Mouse (Mus musculus): ENCODE results near the gene Gm49776. TPM values are rescaled to one million over a fixed set of nuclear protein-coding genes. Genes with fewer than 3 reads are reported as not detected.

The Gm49776 gene
- polyA plus RNA-seq, 1 experiment = 0.47 TPM

DNA sequence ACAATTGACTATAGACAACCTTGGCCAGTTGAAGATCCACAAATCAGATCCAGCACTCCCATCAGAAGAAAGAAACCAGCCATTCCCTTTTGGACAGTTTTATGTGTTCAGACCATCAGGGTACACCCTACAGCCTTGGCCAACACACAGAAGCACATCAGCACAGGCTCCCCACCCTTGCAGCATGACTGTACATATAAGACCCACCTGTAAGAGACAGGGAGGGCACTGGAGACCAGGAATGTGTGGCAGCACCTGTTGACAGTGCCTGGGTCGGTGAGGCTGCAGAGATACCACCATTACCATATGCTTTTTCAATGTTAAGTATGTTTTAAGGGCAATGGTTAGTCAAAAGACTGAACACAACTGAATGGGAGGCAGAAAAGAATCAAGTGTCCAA lies 4.3 kb downstream of the Gm49776 start:
- Histone ChIP-seq H3K27me3 (ENCODE audit: control insufficient read depth, insufficient read depth, low read length) (no peaks in the 10 kb centered on the region), H3K4me3 (replicated peaks; ENCODE audit: insufficient read depth, low read depth, low read length) (no peak overlapping the region), H3K4me1 (ENCODE audit: control insufficient read depth, insufficient read depth, low read length) (peaks cover 7% of the 10 kb centered on the region), H3K27ac (ENCODE audit: insufficient read depth, low read length) (no peak overlapping the region)
- DNase-seq = no peak
- WGBS = 84% methylated on average over 1 of the region's 1 CpGs
- no peak for TF ChIP-seq CTCF (IDR thresholded peaks at IDR 0.05; ENCODE audit: borderline replicate concordance, insufficient read depth, low read depth, low read length)
- no peak for TF ChIP-seq POLR2A (IDR thresholded peaks at IDR 0.05; ENCODE audit: borderline replicate concordance, insufficient read depth, low read length)

DNA sequence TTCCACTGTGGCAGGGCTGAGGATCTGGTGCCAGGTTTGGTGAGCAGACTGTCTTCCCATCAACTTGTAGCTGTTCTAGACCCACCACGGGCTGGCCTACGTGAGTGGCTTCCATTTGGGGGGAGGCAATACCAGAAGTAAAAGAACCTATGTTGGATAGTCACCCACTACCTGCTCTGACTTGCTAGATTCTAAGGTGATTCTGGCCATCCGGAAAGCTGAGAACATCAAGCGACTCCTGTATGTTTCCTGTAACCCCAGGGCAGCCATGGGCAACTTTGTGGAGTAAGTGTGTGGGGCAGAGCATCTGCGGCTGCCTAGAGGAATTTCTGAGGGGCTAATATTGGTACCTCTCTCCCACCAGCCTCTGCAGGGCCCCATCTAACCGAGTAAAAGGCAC lies 5.4 kb downstream of the Gm49776 start:
- H3K4me3 ChIP-seq (replicated peaks; ENCODE audit: insufficient read depth, low read depth, low read length) = no peak overlapping the region
- no peaks in the 10 kb centered on the region for H3K27me3 ChIP-seq (ENCODE audit: control insufficient read depth, insufficient read depth, low read length)
- 74% methylated on average over 6 of the region's 6 CpGs for WGBS
- H3K27ac ChIP-seq (ENCODE audit: insufficient read depth, low read length) = no peak overlapping the region
- TF ChIP-seq CTCF (IDR thresholded peaks at IDR 0.05; ENCODE audit: borderline replicate concordance, insufficient read depth, low read depth, low read length) (no peak), POLR2A (IDR thresholded peaks at IDR 0.05; ENCODE audit: borderline replicate concordance, insufficient read depth, low read length) (no peak)
- H3K4me1 ChIP-seq (ENCODE audit: control insufficient read depth, insufficient read depth, low read length) = peaks cover 7% of the 10 kb centered on the region
- no peak for DNase-seq

DNA sequence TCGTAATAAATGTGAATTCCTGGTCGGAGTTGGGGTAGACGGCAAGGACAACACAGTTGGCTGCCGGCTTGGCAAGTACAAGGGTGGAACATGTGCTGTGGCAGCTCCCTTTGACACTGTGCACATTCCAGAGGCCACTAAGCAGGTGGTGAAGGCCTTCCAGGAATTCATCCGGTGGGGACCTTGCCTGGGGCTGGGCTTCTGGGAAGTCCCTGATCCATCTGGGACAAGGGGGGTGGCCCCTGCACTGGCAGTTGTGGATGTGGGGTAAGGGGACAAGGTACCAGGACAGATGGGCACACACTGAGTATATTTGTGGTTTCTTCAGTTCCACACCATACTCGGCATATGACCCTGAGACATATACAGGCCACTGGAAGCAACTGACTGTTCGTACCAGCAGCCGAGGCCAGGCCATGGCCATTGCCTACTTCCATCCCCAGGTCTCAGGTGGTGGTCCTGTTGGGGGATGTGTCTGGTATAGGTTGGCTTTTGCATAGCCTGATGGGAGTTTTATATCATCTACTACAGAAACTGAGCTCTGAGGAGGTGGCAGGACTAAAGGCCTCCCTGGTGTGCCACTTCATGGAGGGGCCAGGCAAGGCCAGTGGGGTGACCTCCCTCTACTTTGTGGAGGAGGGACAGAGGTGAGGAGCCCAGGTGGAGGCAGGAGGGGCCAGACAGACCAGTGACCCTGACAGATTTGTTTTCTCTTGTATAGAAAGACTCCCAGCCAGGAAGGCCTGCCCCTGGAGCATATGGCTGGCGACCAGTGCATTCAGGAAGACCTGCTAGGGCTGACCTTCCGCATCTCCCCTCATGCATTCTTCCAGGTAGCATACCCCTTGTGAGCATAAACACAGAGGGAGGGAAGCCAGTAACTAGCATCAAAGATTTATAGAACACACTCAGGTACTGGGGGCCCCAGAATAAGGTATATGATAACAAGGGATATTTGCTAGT lies 7.0 kb downstream of the Gm49776 start:
- TF ChIP-seq POLR2A (IDR thresholded peaks at IDR 0.05; ENCODE audit: borderline replicate concordance, insufficient read depth, low read length) (no peak), CTCF (IDR thresholded peaks at IDR 0.05; ENCODE audit: borderline replicate concordance, insufficient read depth, low read depth, low read length) (no peak)
- H3K27ac ChIP-seq (ENCODE audit: insufficient read depth, low read length) = no peak overlapping the region
- DNase-seq = no peak
- no peaks in the 10 kb centered on the region for H3K27me3 ChIP-seq (ENCODE audit: control insufficient read depth, insufficient read depth, low read length)
- WGBS = 38% methylated on average over 10 of the region's 10 CpGs
- no peak overlapping the region for H3K4me3 ChIP-seq (replicated peaks; ENCODE audit: insufficient read depth, low read depth, low read length)
- H3K4me1 ChIP-seq (ENCODE audit: control insufficient read depth, insufficient read depth, low read length) = peaks cover 7% of the 10 kb centered on the region

DNA sequence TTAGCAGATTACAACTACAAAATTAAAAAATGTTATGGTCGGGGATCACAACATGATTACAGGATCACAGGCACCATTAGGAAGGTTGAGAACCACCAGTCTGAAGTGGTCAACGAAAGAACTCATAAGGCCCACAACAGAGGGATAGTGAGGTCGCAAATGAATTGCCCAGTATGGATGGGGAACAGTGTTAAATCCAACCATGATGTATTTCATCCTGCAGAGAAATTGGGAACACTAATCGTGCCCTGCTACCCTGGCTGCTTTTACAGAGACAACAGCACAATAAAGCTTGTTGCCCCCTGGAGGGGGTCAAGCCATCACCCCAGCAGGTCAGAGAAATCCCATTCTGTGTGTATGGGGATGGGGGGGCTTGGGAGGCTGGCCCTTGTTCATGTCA lies 7.9 kb downstream of the Gm49776 start:
- H3K4me3 ChIP-seq (replicated peaks; ENCODE audit: insufficient read depth, low read depth, low read length) = no peak overlapping the region
- H3K27me3 ChIP-seq (ENCODE audit: control insufficient read depth, insufficient read depth, low read length) = no peaks in the 10 kb centered on the region
- H3K4me1 ChIP-seq (ENCODE audit: control insufficient read depth, insufficient read depth, low read length) = peaks cover 7% of the 10 kb centered on the region
- DNase-seq = no peak
- TF ChIP-seq POLR2A (IDR thresholded peaks at IDR 0.05; ENCODE audit: borderline replicate concordance, insufficient read depth, low read length) = no peak
- TF ChIP-seq CTCF (IDR thresholded peaks at IDR 0.05; ENCODE audit: borderline replicate concordance, insufficient read depth, low read depth, low read length) = no peak
- WGBS = 35% methylated on average over 4 of the region's 4 CpGs
- H3K27ac ChIP-seq (ENCODE audit: insufficient read depth, low read length) = no peak overlapping the region

DNA sequence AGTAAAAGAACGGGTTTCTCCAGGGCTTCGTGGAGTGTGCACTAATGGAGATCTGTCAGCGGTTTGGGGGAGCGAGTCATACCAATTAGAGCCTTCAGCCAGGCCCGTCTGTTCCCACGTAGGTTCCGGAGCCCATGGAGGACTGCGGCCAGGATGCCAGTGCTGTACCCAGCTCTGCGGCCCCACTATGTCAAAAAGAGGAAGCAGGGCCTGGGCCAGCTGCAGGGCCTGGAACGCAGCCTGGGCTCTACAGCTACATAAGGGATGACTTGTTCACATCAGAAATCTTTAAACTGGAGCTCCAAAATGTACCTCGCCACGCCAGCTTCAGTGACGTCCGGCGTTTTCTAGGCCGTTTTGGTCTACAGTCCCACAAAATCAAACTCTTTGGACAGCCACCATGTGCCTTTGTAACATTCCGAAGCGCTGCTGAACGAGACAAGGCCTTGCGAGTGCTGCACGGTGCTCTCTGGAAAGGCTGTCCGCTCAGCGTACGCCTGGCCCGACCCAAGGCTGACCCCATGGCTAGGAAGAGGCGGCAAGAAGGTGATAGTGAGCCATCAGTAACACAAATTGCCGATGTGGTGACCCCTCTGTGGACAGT lies 8.7 kb downstream of the Gm49776 start:
- DNase-seq = peak; percentile 61 to 64
- TF ChIP-seq POLR2A (IDR thresholded peaks at IDR 0.05; ENCODE audit: borderline replicate concordance, insufficient read depth, low read length) = no peak
- TF ChIP-seq CTCF (IDR thresholded peaks at IDR 0.05; ENCODE audit: borderline replicate concordance, insufficient read depth, low read depth, low read length) = no peak
- no peaks in the 10 kb centered on the region for H3K27me3 ChIP-seq (ENCODE audit: control insufficient read depth, insufficient read depth, low read length)
- peak overlapping the region; percentile 85 for H3K4me3 ChIP-seq (replicated peaks; ENCODE audit: insufficient read depth, low read depth, low read length)
- H3K4me1 ChIP-seq (ENCODE audit: control insufficient read depth, insufficient read depth, low read length) = peaks cover 7% of the 10 kb centered on the region
- 1% methylated on average over 27 of the region's 27 CpGs for WGBS
- H3K27ac ChIP-seq (ENCODE audit: insufficient read depth, low read length) = peak overlapping the region; percentile 62; the same call in 1 of the 2 replicates

DNA sequence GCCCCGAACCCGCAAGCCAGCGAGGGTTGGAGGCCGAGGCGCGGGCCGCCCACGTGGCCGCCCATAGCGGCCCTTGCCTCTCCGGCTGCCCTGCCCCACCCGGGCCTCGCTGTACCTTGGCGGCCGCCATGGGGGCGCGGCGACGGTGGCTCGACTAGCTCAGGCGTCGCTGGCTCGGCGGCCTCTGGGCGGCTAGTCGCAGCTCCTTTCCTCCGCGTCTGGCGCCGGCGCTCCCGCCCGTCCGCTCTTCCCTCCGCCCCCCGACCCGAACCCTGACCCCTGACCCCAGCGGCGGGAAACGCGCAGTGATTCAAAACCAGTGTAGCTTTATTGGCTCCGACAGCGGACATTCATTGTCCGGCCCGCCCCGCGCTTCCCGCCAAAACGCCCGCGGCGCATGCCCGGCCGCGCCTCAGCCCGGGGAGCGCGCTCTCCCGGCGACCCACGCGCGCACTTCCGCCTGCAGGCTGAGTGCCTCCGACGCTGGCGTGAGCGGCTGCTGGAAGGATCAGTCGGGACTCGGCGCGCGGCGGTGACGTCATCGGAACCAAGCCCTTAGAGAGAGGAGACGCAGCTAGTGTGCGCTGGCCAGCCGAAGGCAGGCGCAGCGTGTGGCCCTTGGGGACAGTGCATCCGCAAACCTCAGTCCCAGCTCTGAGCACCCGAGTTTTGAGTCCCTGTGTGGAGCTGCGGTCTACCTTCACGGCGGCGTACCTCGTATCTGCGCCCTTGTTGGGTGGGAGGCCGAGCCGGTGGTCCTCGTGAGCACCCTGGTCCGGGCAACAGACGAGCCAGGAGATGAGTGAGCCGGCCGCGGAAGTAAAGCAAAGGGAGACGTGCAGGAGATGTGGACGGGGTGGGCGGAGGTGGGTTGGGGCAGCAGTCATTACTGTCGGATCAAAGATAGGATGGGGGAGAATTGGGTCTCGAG lies 9.4 kb downstream of the Gm49776 start, which contains the start of the genes Trmt2a and Ranbp1:
Gene Trmt2a, plus strand, starts transcription at position 247 of the 931 bp plus-strand sequence.
Gene Ranbp1, minus strand, starts transcription at position 300 of the 931 bp plus-strand sequence.
- no peaks in the 10 kb centered on the region for H3K27me3 ChIP-seq (ENCODE audit: control insufficient read depth, insufficient read depth, low read length)

More for the DNA sequence above, 9.4 kb downstream of the Gm49776 start, which contains the start of the genes Trmt2a and Ranbp1:
- Histone ChIP-seq H3K27ac (ENCODE audit: insufficient read depth, low read length) (peak within 1 kb of the TSS; percentile 62), H3K4me3 (replicated peaks; ENCODE audit: insufficient read depth, low read depth, low read length) (peak within 1 kb of the TSS; percentile 85), H3K4me1 (ENCODE audit: control insufficient read depth, insufficient read depth, low read length) (peaks cover 7% of the 10 kb centered on the region)
- TF ChIP-seq CTCF (IDR thresholded peaks at IDR 0.05; ENCODE audit: borderline replicate concordance, insufficient read depth, low read depth, low read length) (no peak), POLR2A (IDR thresholded peaks at IDR 0.05; ENCODE audit: borderline replicate concordance, insufficient read depth, low read length) (peak; percentile 81)
- under 1% methylated on average over 101 of the region's 102 CpGs for WGBS
- DNase-seq = peak; percentile 97 to 99

Measured in cerebellum, adult 2 months (tissue).